Mouse (Mus musculus): ENCODE data around the gene Prr7.

- TF ChIP-seq CTCF (IDR thresholded peaks at IDR 0.05; ENCODE audit: control insufficient read depth, insufficient read depth, insufficient read length) (no peak), MAX (IDR thresholded peaks at IDR 0.05) (peak; percentile 88), USF1 (IDR thresholded peaks at IDR 0.05; ENCODE audit: low read depth) (no peak), MYOD1 (IDR thresholded peaks at IDR 0.05; ENCODE audit: control insufficient read depth, insufficient read length, low read depth) (no peak)
These were observed 1.1 kb downstream of the Prr7 start for GRCm38 (mm10) chr13:55465184-55465583.
